Comparison of ENCODE assay signal across 38 mouse cellular contexts in the genomic region with DNA sequence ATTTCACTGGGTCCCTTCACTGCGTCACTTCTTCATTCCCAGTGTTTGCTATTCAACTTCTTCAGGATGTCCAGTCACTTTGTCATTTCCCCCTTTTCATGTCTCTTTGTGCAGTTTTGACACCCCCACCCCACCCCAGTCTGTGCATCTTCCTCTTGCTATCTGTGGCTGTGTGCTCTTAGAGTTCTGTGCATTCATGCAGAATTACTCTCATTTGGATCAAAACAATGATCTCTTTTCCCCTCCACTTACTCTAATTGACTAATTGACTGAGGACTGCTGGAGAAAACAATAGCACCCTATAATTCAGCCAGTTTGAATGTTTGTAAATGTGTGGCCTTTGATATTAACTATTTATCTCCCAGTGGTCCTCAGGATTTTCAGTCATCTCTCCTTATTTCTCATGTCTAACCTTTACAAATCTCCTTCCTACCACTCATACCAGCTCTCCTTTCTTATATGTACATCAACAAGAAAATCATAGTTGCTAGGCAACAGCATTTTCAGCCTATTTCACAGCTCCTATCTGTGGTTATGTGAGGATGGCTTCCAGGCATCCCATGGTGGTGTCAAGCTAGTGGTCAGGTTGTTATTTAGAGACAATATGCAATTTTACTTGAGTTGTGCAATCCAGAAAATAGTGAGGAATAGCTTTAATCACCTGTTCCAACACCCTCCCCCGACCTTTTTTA. TPM values are rescaled to one million over a fixed set of nuclear protein-coding genes. Genes with fewer than 3 reads are reported as not detected.
DNase-seq lines count a peak whose midpoint lies in the region; ATAC-seq and TF ChIP-seq lines count a peak whose summit lies in the region.
"Had no signal": no experiment of that assay in that cellular context is flagged by ENCODE, and none has a peak within 500 bp of the region (broad histone marks: within the 10 kb centered on the region; RNA-seq: fewer than 3 reads in every experiment).

No protein-coding gene starts in this region.

- DNase-seq in forebrain, embryonic 14.5 days (ENCODE audit: low spot score): peak; percentile 36
- DNase-seq in hindbrain, embryonic 10.5 days (ENCODE audit: low spot score): no peak
- peak; percentile 46 for DNase-seq in brain, embryonic 14.5 days (ENCODE audit: low read depth)
- DNase-seq in midbrain, postnatal 0 days (ENCODE audit: low spot score): peak; percentile 10
- DNase-seq in lung, postnatal 36 days: no peak
- DNase-seq: adrenal gland, postnatal 10 days; cerebellum, adult 11 months; cerebellum, adult 9-10 months; gastrocnemius, postnatal 10 days; heart, postnatal 14 days; kidney, postnatal 4 days; left cerebral cortex, postnatal 4 days; liver, postnatal 0 days; lung, postnatal 4 days; thymus, postnatal 4 days had no signal

- H3K27me3 ChIP-seq in forebrain, embryonic 14.5 days (replicated peaks; ENCODE audit: control insufficient read depth, insufficient read depth, low read length): no peaks in the 10 kb centered on the region
- H3K27me3 ChIP-seq in forebrain, embryonic 12.5 days: 0 out of 2 replicates have a peak, but pooled peaks cover 3% of the 10 kb centered on the region
- H3K27me3 ChIP-seq in hindbrain, embryonic 16.5 days (replicated peaks; ENCODE audit: control insufficient read depth, insufficient read depth, low read length): no peaks in the 10 kb centered on the region
- H3K27me3 ChIP-seq in hindbrain, embryonic 10.5 days (ENCODE audit: insufficient read depth, poor library complexity, severe bottlenecking): no peaks in the 10 kb centered on the region
- no peaks in the 10 kb centered on the region for H3K27me3 ChIP-seq in midbrain, postnatal 0 days (ENCODE audit: insufficient read depth, low read length)
- no peaks in the 10 kb centered on the region for H3K27me3 ChIP-seq in kidney, embryonic 14.5 days (ENCODE audit: control insufficient read depth, insufficient read depth, low read length)
- H3K27me3 ChIP-seq: CH12.LX; embryonic facial prominence, embryonic 13.5 days; kidney, embryonic 15.5 days; liver, embryonic 12.5 days; Patski had no signal

- H3K4me1 ChIP-seq in forebrain, embryonic 14.5 days (ENCODE audit: control insufficient read depth, insufficient read depth, low read length): no peaks in the 10 kb centered on the region; the same call in 1 of the 2 replicates
- H3K4me1 ChIP-seq in forebrain, embryonic 12.5 days: no peaks in the 10 kb centered on the region; the same call in 1 of the 2 replicates
- H3K4me1 ChIP-seq in hindbrain, embryonic 16.5 days (ENCODE audit: control insufficient read depth, insufficient read depth, low read depth, low read length): no peaks in the 10 kb centered on the region
- H3K4me1 ChIP-seq in hindbrain, embryonic 10.5 days (replicated peaks): no peaks in the 10 kb centered on the region
- H3K4me1 ChIP-seq in midbrain, postnatal 0 days (ENCODE audit: insufficient read depth, low read length): no peaks in the 10 kb centered on the region
- H3K4me1 ChIP-seq in kidney, embryonic 14.5 days (ENCODE audit: control insufficient read depth, insufficient read depth, low read length): 0 out of 2 replicates have a peak, but pooled peaks cover 4% of the 10 kb centered on the region
- H3K4me1 ChIP-seq: embryonic facial prominence, embryonic 13.5 days; liver, embryonic 12.5 days had no signal

- no peak for TF ChIP-seq POLR2A in brain, embryonic 14.5 days (IDR thresholded peaks at IDR 0.05; ENCODE audit: borderline replicate concordance, extremely low read depth, insufficient read depth, insufficient read length, poor library complexity, severe bottlenecking)

- H3K4me2 ChIP-seq in forebrain, embryonic 14.5 days (ENCODE audit: low read length): no peak overlapping the region
- H3K4me2 ChIP-seq in forebrain, embryonic 12.5 days: no peak overlapping the region
- no peak overlapping the region for H3K4me2 ChIP-seq in hindbrain, embryonic 16.5 days (ENCODE audit: low read length)
- H3K4me2 ChIP-seq in midbrain, postnatal 0 days (ENCODE audit: low read depth, low read length, poor library complexity, severe bottlenecking): no peak overlapping the region
- no peak overlapping the region for H3K4me2 ChIP-seq in kidney, embryonic 14.5 days (replicated peaks; ENCODE audit: low read depth, low read length)
- H3K4me2 ChIP-seq: embryonic facial prominence, embryonic 13.5 days; kidney, embryonic 15.5 days; liver, embryonic 12.5 days had no signal

- WGBS in forebrain, embryonic 14.5 days: 53% methylated on average over 2 of the region's 2 CpGs
- WGBS in forebrain, embryonic 12.5 days: 58% methylated on average over 2 of the region's 2 CpGs
- 61% methylated on average over 2 of the region's 2 CpGs for WGBS in hindbrain, embryonic 16.5 days
- WGBS in hindbrain, embryonic 10.5 days: 81% methylated on average over 2 of the region's 2 CpGs
- 74% methylated on average over 2 of the region's 2 CpGs for WGBS in midbrain, postnatal 0 days
- WGBS in kidney, embryonic 14.5 days: 84% methylated on average over 2 of the region's 2 CpGs

- ATAC-seq in forebrain, embryonic 14.5 days: peak; percentile 46; the same call in 1 of the 2 replicates
- no peak for ATAC-seq in forebrain, embryonic 12.5 days (ENCODE audit: low FRiP score)
- ATAC-seq in hindbrain, embryonic 16.5 days: peak; percentile 56; the same call in 1 of the 2 replicates
- ATAC-seq in midbrain, postnatal 0 days (ENCODE audit: low FRiP score): no peak
- ATAC-seq in kidney, embryonic 14.5 days (ENCODE audit: low FRiP score, low TSS enrichment): no peak
- ATAC-seq: intestine, postnatal 0 days; liver, embryonic 12.5 days; liver, postnatal 0 days; Patski had no signal

- no peaks in the 10 kb centered on the region for H3K36me3 ChIP-seq in forebrain, embryonic 14.5 days (ENCODE audit: control insufficient read depth, insufficient read depth, low read length)
- H3K36me3 ChIP-seq in forebrain, embryonic 12.5 days (replicated peaks): no peaks in the 10 kb centered on the region
- no peaks in the 10 kb centered on the region for H3K36me3 ChIP-seq in hindbrain, embryonic 16.5 days (ENCODE audit: control insufficient read depth, insufficient read depth, low read length)
- H3K36me3 ChIP-seq in hindbrain, embryonic 10.5 days: no peaks in the 10 kb centered on the region
- H3K36me3 ChIP-seq in midbrain, postnatal 0 days (ENCODE audit: insufficient read depth, low read length): no peaks in the 10 kb centered on the region
- no peaks in the 10 kb centered on the region for H3K36me3 ChIP-seq in kidney, embryonic 14.5 days (ENCODE audit: control insufficient read depth, insufficient read depth, low read length)
- H3K36me3 ChIP-seq: embryonic facial prominence, embryonic 13.5 days; kidney, embryonic 15.5 days; liver, embryonic 12.5 days had no signal

- no peak overlapping the region for H3K4me3 ChIP-seq in forebrain, embryonic 14.5 days (ENCODE audit: low read depth, low read length)
- H3K4me3 ChIP-seq in forebrain, embryonic 12.5 days (replicated peaks): no peak overlapping the region
- H3K4me3 ChIP-seq in hindbrain, embryonic 16.5 days (ENCODE audit: low read length): no peak overlapping the region
- H3K4me3 ChIP-seq in hindbrain, embryonic 10.5 days: no peak overlapping the region
- no peak overlapping the region for H3K4me3 ChIP-seq in midbrain, postnatal 0 days (ENCODE audit: low read depth, low read length)
- no peak overlapping the region for H3K4me3 ChIP-seq in kidney, embryonic 14.5 days (ENCODE audit: low read length)
- H3K4me3 ChIP-seq: embryonic facial prominence, embryonic 13.5 days; kidney, embryonic 15.5 days; liver, embryonic 12.5 days had no signal

- H3K9me3 ChIP-seq in forebrain, embryonic 14.5 days (replicated peaks; ENCODE audit: control insufficient read depth, low read length): no peaks in the 10 kb centered on the region
- no peaks in the 10 kb centered on the region for H3K9me3 ChIP-seq in forebrain, embryonic 12.5 days
- no peaks in the 10 kb centered on the region for H3K9me3 ChIP-seq in hindbrain, embryonic 16.5 days (ENCODE audit: control insufficient read depth, low read length)
- H3K9me3 ChIP-seq in hindbrain, embryonic 10.5 days: no peaks in the 10 kb centered on the region
- no peaks in the 10 kb centered on the region for H3K9me3 ChIP-seq in midbrain, postnatal 0 days (ENCODE audit: low read length)
- H3K9me3 ChIP-seq in kidney, embryonic 14.5 days (ENCODE audit: control insufficient read depth, low read length): no peaks in the 10 kb centered on the region
- H3K9me3 ChIP-seq: embryonic facial prominence, embryonic 13.5 days; kidney, embryonic 15.5 days had no signal

- no peak for TF ChIP-seq CTCF in brain, embryonic 14.5 days (IDR thresholded peaks at IDR 0.05; ENCODE audit: borderline replicate concordance, extremely low read depth, insufficient read depth, insufficient read length)
- TF ChIP-seq CTCF in midbrain, postnatal 0 days (IDR thresholded peaks at IDR 0.05): no peak

- H3K9ac ChIP-seq in forebrain, embryonic 14.5 days (ENCODE audit: low read length): no peak overlapping the region
- H3K9ac ChIP-seq in forebrain, embryonic 12.5 days: no peak overlapping the region
- H3K9ac ChIP-seq in hindbrain, embryonic 16.5 days (ENCODE audit: low read depth, low read length): no peak overlapping the region
- H3K9ac ChIP-seq in midbrain, postnatal 0 days (replicated peaks; ENCODE audit: low read length, poor library complexity, severe bottlenecking): no peak overlapping the region
- H3K9ac ChIP-seq in kidney, embryonic 14.5 days (ENCODE audit: low read depth, low read length): no peak overlapping the region
- H3K9ac ChIP-seq: embryonic facial prominence, embryonic 13.5 days; kidney, embryonic 15.5 days; liver, embryonic 12.5 days; liver, postnatal 0 days had no signal

- no peak overlapping the region for H3K27ac ChIP-seq in forebrain, embryonic 14.5 days (ENCODE audit: low read depth, low read length)
- no peak overlapping the region for H3K27ac ChIP-seq in forebrain, embryonic 12.5 days
- no peak overlapping the region for H3K27ac ChIP-seq in hindbrain, embryonic 16.5 days (ENCODE audit: low read depth, low read length)
- no peak overlapping the region for H3K27ac ChIP-seq in hindbrain, embryonic 10.5 days
- no peak overlapping the region for H3K27ac ChIP-seq in midbrain, postnatal 0 days (ENCODE audit: low read depth, low read length)
- H3K27ac ChIP-seq in kidney, embryonic 14.5 days (ENCODE audit: low read depth, low read length): no peak overlapping the region
- H3K27ac ChIP-seq: embryonic facial prominence, embryonic 13.5 days; kidney, embryonic 15.5 days; liver, embryonic 12.5 days had no signal

RNA-seq across cellular contexts. Expression of gene Slc35a3, which starts 17.0 kb away (rescaled TPM):
- polyA plus RNA-seq in forebrain, embryonic 14.5 days (2014; fragmentation: Nextera tagmentation; extraction: Ambion mirVana): 4.6 and 5.6 TPM in 2 replicates
- 8.0 and 10.2 TPM in 2 replicates for polyA plus RNA-seq in forebrain, embryonic 12.5 days (2016; fragmentation: Nextera tagmentation; extraction: Ambion mirVana)
- 7.3 and 8.1 TPM in 2 replicates for polyA plus RNA-seq in hindbrain, embryonic 16.5 days (2015; fragmentation: Nextera tagmentation; extraction: Ambion mirVana)
- polyA plus RNA-seq in hindbrain, embryonic 10.5 days (2016; fragmentation: Nextera tagmentation; extraction: Ambion mirVana): 5.7 and 7.8 TPM in 2 replicates
- polyA plus RNA-seq in brain, embryonic 14.5 days (2012; rRNA removed): 10.0 and 10.4 TPM in 2 replicates
- 18.9 and 23.9 TPM in 2 replicates for total RNA-seq in midbrain, postnatal 0 days (2014; rRNA removed)
- polyA plus RNA-seq in midbrain, postnatal 0 days (2015; fragmentation: Nextera tagmentation; extraction: Ambion mirVana): 5.4 and 6.2 TPM in 2 replicates
- 9.0 and 15.9 TPM in 2 replicates for polyA plus RNA-seq in kidney, embryonic 14.5 days (2014; fragmentation: Nextera tagmentation; extraction: Ambion mirVana)

RNA-seq across cellular contexts. Expression of gene Gm43191, which starts 48.6 kb away (rescaled TPM):
- polyA plus RNA-seq in forebrain, embryonic 14.5 days (2014; fragmentation: Nextera tagmentation; extraction: Ambion mirVana): not detected in 2 replicates
- 0.81 TPM in 1 of 2 replicates, not detected in the other for polyA plus RNA-seq in forebrain, embryonic 12.5 days (2016; fragmentation: Nextera tagmentation; extraction: Ambion mirVana)
- not detected in 2 replicates for polyA plus RNA-seq in hindbrain, embryonic 16.5 days (2015; fragmentation: Nextera tagmentation; extraction: Ambion mirVana)
- polyA plus RNA-seq in hindbrain, embryonic 10.5 days (2016; fragmentation: Nextera tagmentation; extraction: Ambion mirVana): not detected in 2 replicates
- not detected in 2 replicates for polyA plus RNA-seq in brain, embryonic 14.5 days (2012; rRNA removed)
- total RNA-seq in midbrain, postnatal 0 days (2014; rRNA removed): not detected in 2 replicates
- not detected in 2 replicates for polyA plus RNA-seq in midbrain, postnatal 0 days (2015; fragmentation: Nextera tagmentation; extraction: Ambion mirVana)
- not detected in 2 replicates for polyA plus RNA-seq in kidney, embryonic 14.5 days (2014; fragmentation: Nextera tagmentation; extraction: Ambion mirVana)
- total RNA-seq: adrenal gland, postnatal 10 days; CH12.LX; gastrocnemius, postnatal 10 days; layer of hippocampus, adult 8-10 months; layer of hippocampus, postnatal 25 days; neutrophil, adult 5-6 weeks had no signal
- polyA plus RNA-seq: C2C12; embryonic facial prominence, embryonic 13.5 days; gonadal fat pad, adult 2 months; heart, embryonic 14.5 days; hindbrain, embryonic 11.5 days; intestine, postnatal 0 days; kidney, embryonic 15.5 days; limb, embryonic 14.5 days; liver, embryonic 12.5 days; liver, postnatal 0 days; lung, embryonic 16.5 days; neural tube, embryonic 11.5 days; small intestine, adult 2 months; stomach, embryonic 14.5 days; testis, adult 2 months; thymus, postnatal 0 days had no signal

Comparison
In these comparisons a context has a peak if more than half of its experiments do, and no peak if none do; other contexts are left out.
1. ATAC-seq: peak in forebrain, embryonic 14.5 days (single experiment) and hindbrain, embryonic 16.5 days (single experiment); none in forebrain, embryonic 12.5 days (single experiment), midbrain, postnatal 0 days (single experiment) and kidney, embryonic 14.5 days (single experiment).
2. DNase-seq: peak in forebrain, embryonic 14.5 days (single experiment), brain, embryonic 14.5 days (single experiment) and midbrain, postnatal 0 days (single experiment); none in hindbrain, embryonic 10.5 days (single experiment) and lung, postnatal 36 days (single experiment).